Mouse (Mus musculus) heart, embryonic 11.5 days (tissue): Measurements from ENCODE around the gene Svep1. TPM values are rescaled to one million over a fixed set of nuclear protein-coding genes. Genes with fewer than 3 reads are reported as not detected.

Experiments
- ATAC-seq: fragments of 200-750 bp; cut with Nextera tagmentation; replicated peaks from 2 replicates; pipeline ENCODE4 v1.8.0; 2017; ENCODE audit warnings: moderate library complexity; ENCODE audit not compliant: insufficient number of reproducible peaks, low FRiP score, low TSS enrichment
- H3K27ac ChIP-seq: fragments of 300-500 bp; sonication (generic); 2 replicates; pipeline ENCODE4 v1.5.1; 2014; ENCODE audit warnings: mild to moderate bottlenecking, low read depth, low read length
- H3K27me3 ChIP-seq: fragments of 300-500 bp; sonication (generic); 2 replicates; pipeline ENCODE4 v1.6.1; 2014; ENCODE audit warnings: mild to moderate bottlenecking, low read length, mixed read lengths; ENCODE audit not compliant: control insufficient read depth, insufficient read depth
- H3K36me3 ChIP-seq: fragments of 300-500 bp; sonication (generic); 2 replicates; pipeline ENCODE4 v1.6.1; 2014; ENCODE audit warnings: mild to moderate bottlenecking, low read length, moderate library complexity, mixed read lengths; ENCODE audit not compliant: control insufficient read depth, insufficient read depth
- H3K4me1 ChIP-seq: fragments of 300-500 bp; sonication (generic); 2 replicates; pipeline ENCODE4 v1.6.1; 2014; ENCODE audit warnings: low read length; ENCODE audit not compliant: control insufficient read depth, insufficient read depth
- H3K4me2 ChIP-seq: fragments of 300-500 bp; sonication (generic); 2 replicates; pipeline ENCODE4 v1.6.1; 2014; ENCODE audit warnings: mild to moderate bottlenecking, moderate library complexity
- H3K4me3 ChIP-seq: fragments of 300-500 bp; sonication (generic); 2 replicates; pipeline ENCODE4 v1.5.1; 2014; ENCODE audit warnings: low read depth, low read length
- H3K9ac ChIP-seq: fragments of 300-500 bp; sonication (generic); 2 replicates; pipeline ENCODE4 v1.6.1; 2014; ENCODE audit warnings: mild to moderate bottlenecking, low read depth, low read length, moderate library complexity
- H3K9me3 ChIP-seq: fragments of 300-500 bp; sonication (generic); replicated peaks from 2 replicates; pipeline ENCODE4 v1.6.1; 2016; ENCODE audit warnings: low read length; ENCODE audit not compliant: control insufficient read depth
- WGBS: fragments of 180-500 bp; shearing (Covaris S2); extraction: QIAGEN DNeasy Blood & Tissue Kit; methylation state at CpG from one replicate; pipeline ENCODE4 v1.1.7; 2014; ENCODE audit not compliant: insufficient replicate concordance; 5-methylcytosine and 5-hydroxymethylcytosine counted together
- polyA plus RNA-seq: library from polyadenylated mRNA; unstranded; fragments of >200 nt; fragmentation: Nextera tagmentation; extraction: Ambion mirVana; gene quantifications from 2 replicates; pipeline ENCODE4 v1.2.1, GENCODE M21; 2014

Svep1 gene
- polyA plus RNA-seq, 1 experiment from 2014 or later = 2.1 TPM

DNA sequence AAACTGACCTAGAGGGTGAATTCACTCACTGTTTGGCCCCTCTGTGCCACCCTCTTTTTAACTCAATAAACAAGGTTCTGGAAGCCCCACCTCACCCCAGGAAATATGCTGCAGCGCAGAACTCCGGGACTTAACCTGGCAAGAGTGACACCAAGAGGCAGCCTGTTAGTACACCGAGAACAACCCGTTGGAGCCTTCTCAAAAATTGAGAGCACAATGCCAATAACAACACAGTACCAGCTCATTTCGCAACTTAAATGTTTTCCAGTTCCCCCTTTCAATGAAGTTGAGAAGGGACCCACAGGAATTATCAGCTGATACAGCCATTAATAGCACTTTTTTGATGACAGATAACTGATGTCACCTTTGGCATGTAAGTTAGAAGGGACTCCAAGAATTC lies 38.3 kb downstream of the Svep1 start:
- Histone ChIP-seq H3K4me1 (no peaks in the 10 kb centered on the region), H3K36me3 (no peaks in the 10 kb centered on the region), H3K27ac (no peak overlapping the region), H3K9me3 (no peaks in the 10 kb centered on the region), H3K4me2 (no peak overlapping the region), H3K27me3 (peaks cover under 1% of the 10 kb centered on the region; the same call in 1 of the 2 replicates), H3K4me3 (no peak overlapping the region), H3K9ac (no peak overlapping the region)
- WGBS = 77% methylated on average over 5 of the region's 5 CpGs
- ATAC-seq = no peak

DNA sequence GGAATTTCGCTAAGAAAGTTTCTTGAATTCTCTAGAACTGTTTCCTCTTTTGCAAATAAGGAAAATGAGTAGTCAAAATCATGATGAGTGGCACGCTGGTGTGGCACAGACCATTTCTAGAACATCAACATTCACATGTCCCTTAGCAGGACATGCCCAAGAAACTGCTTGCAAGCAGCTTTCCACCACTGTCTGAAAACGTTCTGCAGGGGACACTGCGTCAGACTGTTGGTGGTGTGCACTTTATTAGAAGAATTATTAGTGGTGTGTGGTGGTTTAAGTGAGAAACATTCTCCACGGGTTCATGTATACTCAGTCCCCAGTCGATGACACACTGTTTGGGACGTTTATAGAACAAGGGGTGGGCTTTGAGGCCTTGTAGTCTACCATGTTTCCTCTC lies 40.9 kb downstream of the Svep1 start:
- Histone ChIP-seq H3K9ac (no peak overlapping the region), H3K27ac (no peak overlapping the region), H3K27me3 (no peaks in the 10 kb centered on the region), H3K4me2 (no peak overlapping the region), H3K9me3 (no peaks in the 10 kb centered on the region), H3K4me3 (no peak overlapping the region), H3K4me1 (no peaks in the 10 kb centered on the region), H3K36me3 (no peaks in the 10 kb centered on the region)
- no peak for ATAC-seq
- WGBS = 79% methylated on average over 7 of the region's 7 CpGs

DNA sequence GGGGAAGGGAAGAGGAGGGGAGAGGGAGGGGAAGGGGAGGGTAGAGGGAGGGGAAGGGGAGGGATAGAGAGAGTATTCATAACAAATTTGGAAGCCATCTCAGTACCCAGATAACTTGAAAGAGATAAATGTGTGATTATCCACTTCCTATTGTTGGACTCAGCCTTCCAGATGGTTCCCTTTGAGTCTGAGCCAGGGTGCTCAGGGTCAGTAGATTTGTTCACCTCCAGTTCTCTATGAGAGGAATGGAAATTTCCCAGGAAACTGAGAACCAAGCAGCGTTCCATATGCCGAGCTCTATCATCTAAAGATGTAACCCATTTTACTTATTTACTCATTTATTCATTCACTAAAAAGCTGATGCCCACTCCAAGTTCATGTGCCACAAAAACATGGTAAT lies 44.8 kb downstream of the Svep1 start:
- no peaks in the 10 kb centered on the region for H3K36me3 ChIP-seq
- 79% methylated on average over 2 of the region's 2 CpGs for WGBS
- no peaks in the 10 kb centered on the region for H3K9me3 ChIP-seq
- H3K27me3 ChIP-seq = no peaks in the 10 kb centered on the region
- no peak overlapping the region for H3K9ac ChIP-seq
- no peak overlapping the region for H3K27ac ChIP-seq
- H3K4me3 ChIP-seq = no peak overlapping the region
- H3K4me1 ChIP-seq = no peaks in the 10 kb centered on the region
- ATAC-seq = no peak
- no peak overlapping the region for H3K4me2 ChIP-seq

DNA sequence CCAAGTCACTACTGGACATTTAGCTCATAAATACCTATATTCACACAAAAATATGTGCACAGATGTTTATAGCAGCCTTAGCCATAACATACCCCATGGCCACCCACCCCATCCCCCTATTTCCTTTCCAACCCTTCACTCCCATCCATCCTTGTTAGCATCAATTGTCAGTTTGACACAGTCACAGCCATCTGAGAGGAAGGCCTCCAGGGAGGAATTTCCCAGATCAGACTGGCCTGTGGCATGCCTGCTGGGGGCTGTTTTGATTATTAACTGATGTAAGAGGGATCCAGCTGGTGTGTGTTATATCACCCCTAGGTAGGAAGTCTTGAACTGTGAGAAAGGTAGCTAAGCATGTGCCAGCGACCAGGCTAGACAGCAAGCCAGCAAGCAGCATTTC lies 47.1 kb downstream of the Svep1 start:
- Histone ChIP-seq H3K9me3 (no peaks in the 10 kb centered on the region), H3K27ac (no peak overlapping the region), H3K9ac (no peak overlapping the region), H3K4me2 (no peak overlapping the region), H3K27me3 (no peaks in the 10 kb centered on the region), H3K4me1 (no peaks in the 10 kb centered on the region), H3K36me3 (no peaks in the 10 kb centered on the region), H3K4me3 (no peak overlapping the region)
- 44% methylated on average over 1 of the region's 1 CpGs for WGBS
- ATAC-seq = no peak

DNA sequence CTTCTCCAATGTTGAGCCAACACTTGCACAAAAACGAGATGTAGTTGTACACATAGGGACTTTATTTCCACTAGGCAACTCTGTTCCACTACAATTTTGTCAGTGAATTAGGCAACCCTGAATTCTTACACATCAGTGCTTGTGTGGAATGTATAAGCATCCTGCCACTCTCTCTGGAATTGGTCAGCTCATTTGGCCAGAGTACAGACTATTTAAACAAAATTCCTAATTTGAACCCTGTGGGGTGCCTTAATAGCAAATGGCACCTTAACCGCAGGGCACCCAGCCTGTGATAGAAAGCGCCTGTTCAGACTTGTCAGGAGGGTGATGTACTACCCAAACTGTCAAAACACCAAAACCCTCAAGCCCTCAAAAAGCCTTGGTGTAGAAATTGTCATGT lies 56.4 kb downstream of the Svep1 start:
- Histone ChIP-seq H3K27ac (no peak overlapping the region), H3K9me3 (no peaks in the 10 kb centered on the region; the same call in 1 of the 2 replicates), H3K4me1 (no peaks in the 10 kb centered on the region), H3K9ac (no peak overlapping the region), H3K4me2 (no peak overlapping the region), H3K4me3 (no peak overlapping the region), H3K36me3 (no peaks in the 10 kb centered on the region), H3K27me3 (no peaks in the 10 kb centered on the region)
- no peak for ATAC-seq
- WGBS = 73% methylated on average over 3 of the region's 3 CpGs

DNA sequence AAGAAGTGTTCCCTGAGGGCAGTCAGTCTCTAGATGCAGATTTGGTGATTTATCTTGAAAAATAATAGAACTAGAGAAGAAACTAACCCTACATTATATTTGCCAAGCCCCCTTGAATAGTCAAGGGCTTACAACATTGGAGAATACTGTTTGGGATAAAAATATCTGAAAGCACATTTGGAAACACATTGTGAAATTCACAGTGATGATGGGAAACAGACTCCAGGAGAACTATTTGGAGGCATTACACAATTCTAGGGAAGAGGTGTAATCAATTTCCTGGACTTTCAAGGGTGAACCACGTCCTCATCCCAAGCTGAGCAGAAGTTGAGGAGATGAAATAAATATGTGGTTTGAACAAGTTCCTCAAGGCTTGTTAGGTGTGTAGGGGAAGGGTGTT lies 57.5 kb downstream of the Svep1 start:
- no peaks in the 10 kb centered on the region; the same call in 1 of the 2 replicates for H3K9me3 ChIP-seq

DNA sequence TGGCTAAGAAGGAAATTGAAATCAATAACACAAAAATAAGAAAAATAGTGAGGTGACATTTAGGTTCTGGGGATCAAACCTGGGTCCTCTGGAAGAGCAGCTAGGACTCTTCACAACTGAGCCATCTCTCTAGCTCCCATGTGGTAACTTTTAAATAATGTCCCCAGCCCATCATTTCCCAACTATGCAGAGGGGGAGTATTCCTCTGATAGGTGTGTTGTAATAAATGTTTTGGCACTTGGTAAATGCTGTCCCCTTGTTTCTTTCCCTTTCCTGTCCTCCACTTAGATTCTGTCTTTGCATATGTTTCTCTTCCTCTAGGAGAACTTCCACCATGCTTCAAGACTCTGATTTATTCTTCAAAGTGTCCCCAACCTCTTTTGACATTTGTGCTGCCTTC lies 58.1 kb downstream of the Svep1 start:
- Histone ChIP-seq H3K9me3 (no peaks in the 10 kb centered on the region; the same call in 1 of the 2 replicates), H3K4me2 (no peak overlapping the region)

More for the DNA sequence above, 57.5 kb downstream of the Svep1 start:
- Histone ChIP-seq H3K4me3 (no peak overlapping the region), H3K27ac (no peak overlapping the region), H3K36me3 (no peaks in the 10 kb centered on the region), H3K9ac (no peak overlapping the region), H3K27me3 (no peaks in the 10 kb centered on the region), H3K4me2 (no peak overlapping the region), H3K4me1 (no peaks in the 10 kb centered on the region)
- 41% methylated on average over 1 of the region's 1 CpGs for WGBS
- no peak for ATAC-seq

DNA sequence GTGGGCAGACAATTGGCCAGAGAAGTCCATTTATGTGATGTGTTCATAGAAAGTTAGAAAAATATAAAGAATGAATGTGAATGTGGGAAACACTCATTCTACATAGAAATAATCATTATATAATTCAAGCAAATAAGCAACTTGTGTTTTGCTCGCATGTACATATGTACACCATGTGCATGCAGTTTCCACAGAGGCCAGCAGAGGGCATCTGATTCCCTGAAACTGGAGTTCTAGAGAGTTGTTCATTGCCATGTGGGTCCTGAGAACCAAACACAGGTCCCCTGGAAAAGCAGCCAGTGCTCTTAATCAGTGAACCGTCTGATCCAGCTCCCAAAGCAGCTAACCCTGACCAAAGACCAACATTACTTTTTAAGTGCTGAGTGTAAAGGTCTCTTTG lies 60.0 kb downstream of the Svep1 start:
- Histone ChIP-seq H3K9me3 (no peaks in the 10 kb centered on the region; the same call in 1 of the 2 replicates), H3K4me1 (no peaks in the 10 kb centered on the region), H3K27ac (no peak overlapping the region), H3K4me2 (no peak overlapping the region), H3K4me3 (no peak overlapping the region), H3K36me3 (no peaks in the 10 kb centered on the region), H3K27me3 (no peaks in the 10 kb centered on the region), H3K9ac (no peak overlapping the region)
- WGBS = 92% methylated on average over 2 of the region's 2 CpGs
- ATAC-seq = no peak

More for the DNA sequence above, 58.1 kb downstream of the Svep1 start:
- Histone ChIP-seq H3K27me3 (no peaks in the 10 kb centered on the region), H3K9ac (no peak overlapping the region), H3K36me3 (no peaks in the 10 kb centered on the region), H3K27ac (no peak overlapping the region), H3K4me1 (no peaks in the 10 kb centered on the region), H3K4me3 (no peak overlapping the region)
- ATAC-seq = no peak

DNA sequence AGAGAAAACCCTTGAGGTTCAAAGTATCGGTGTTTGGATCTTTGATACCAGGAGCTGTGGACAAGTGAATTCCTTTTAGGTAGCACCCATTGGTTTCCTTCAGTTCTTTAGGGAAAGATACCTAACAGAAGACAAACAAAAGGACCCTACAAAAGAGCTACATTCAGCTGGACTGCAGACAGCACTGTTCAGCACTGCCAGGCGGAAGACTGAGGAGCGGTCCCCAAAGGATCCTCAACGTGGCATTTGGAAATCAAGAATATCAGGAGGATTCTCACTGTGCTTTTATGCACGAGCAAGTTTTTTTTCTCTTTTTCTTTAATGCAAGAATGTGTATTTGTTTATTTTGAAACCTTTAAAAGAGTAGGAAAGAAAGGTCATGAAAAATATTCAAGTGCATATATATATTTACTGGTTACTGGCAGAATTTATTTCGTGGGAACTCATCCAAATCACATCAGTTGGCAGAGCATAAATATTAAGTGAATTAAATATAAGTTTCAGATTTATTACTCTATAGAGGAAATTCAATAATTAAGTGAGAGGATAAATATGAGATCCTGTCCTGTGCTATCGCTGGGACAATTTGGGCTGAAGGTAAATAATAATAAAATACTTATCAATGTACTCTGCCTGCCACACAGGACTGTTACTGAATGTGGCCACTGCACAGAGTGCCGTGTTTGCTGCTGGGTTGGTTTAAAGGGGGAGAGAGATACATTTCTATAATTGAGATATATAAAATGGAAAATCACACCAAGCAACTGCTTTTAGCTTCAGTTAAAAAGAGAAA lies 66.7 kb downstream of the Svep1 start:
- WGBS = 82% methylated on average over 8 of the region's 8 CpGs
- Histone ChIP-seq H3K4me1 (no peaks in the 10 kb centered on the region), H3K9ac (no peak overlapping the region), H3K27me3 (no peaks in the 10 kb centered on the region), H3K27ac (no peak overlapping the region), H3K4me3 (no peak overlapping the region), H3K9me3 (no peaks in the 10 kb centered on the region), H3K4me2 (no peak overlapping the region), H3K36me3 (no peaks in the 10 kb centered on the region)
- no peak for ATAC-seq
